12 mouse cellular contexts compared by ENCODE assay signal in genomic region chr9:87822276-87822675, GRCm38 (mm10).
"Had no signal": no experiment of that assay in that cellular context is flagged by ENCODE, and none has a peak within 500 bp of the region (broad histone marks: within the 10 kb centered on the region; RNA-seq: fewer than 3 reads in every experiment).

No protein-coding gene starts in this region.

- H3K4me1 ChIP-seq: liver, embryonic 15.5 days; neural tube, embryonic 12.5 days; stomach, embryonic 15.5 days had no signal

- ATAC-seq: lung, postnatal 0 days had no signal

- H3K36me3 ChIP-seq: limb, embryonic 10.5 days; liver, embryonic 15.5 days; neural tube, embryonic 12.5 days; stomach, embryonic 15.5 days had no signal

- H3K4me3 ChIP-seq: limb, embryonic 10.5 days; liver, embryonic 15.5 days; neural tube, embryonic 12.5 days; stomach, embryonic 15.5 days had no signal

- H3K27me3 ChIP-seq: liver, embryonic 15.5 days; neural tube, embryonic 12.5 days; stomach, embryonic 15.5 days had no signal

- H3K4me2 ChIP-seq: liver, embryonic 11.5 days; liver, embryonic 15.5 days; neural tube, embryonic 12.5 days; stomach, embryonic 15.5 days had no signal

- DNase-seq: kidney, postnatal 14 days; lung, adult 2 months; lung, postnatal 36 days; midbrain, embryonic 14.5 days; thymus, adult 2 months; thymus, postnatal 4 days had no signal

- H3K9ac ChIP-seq: liver, embryonic 15.5 days; neural tube, embryonic 12.5 days; stomach, embryonic 15.5 days had no signal

- H3K9me3 ChIP-seq: limb, embryonic 10.5 days; liver, embryonic 15.5 days; neural tube, embryonic 12.5 days; stomach, embryonic 15.5 days had no signal

- H3K27ac ChIP-seq: limb, embryonic 10.5 days; liver, embryonic 15.5 days; neural tube, embryonic 12.5 days; stomach, embryonic 15.5 days had no signal
